Mouse (Mus musculus): ENCODE results near the gene Klhl29.

GRCm38 (mm10) chr12:5215836-5216747 is 159.4 kb downstream of the Klhl29 start:
- no peak for TF ChIP-seq CTCF (IDR thresholded peaks at IDR 0.05; ENCODE audit: borderline replicate concordance, control insufficient read depth, extremely low read depth, insufficient read depth, low read length, poor library complexity)
- TF ChIP-seq POLR2A (IDR thresholded peaks at IDR 0.05; ENCODE audit: control insufficient read depth, extremely low read depth, insufficient read depth, low read length, poor library complexity): no peak
